Mouse (Mus musculus) C2C12 (cell line): Measurements from ENCODE around the gene Ugt1a9. TPM values are rescaled to one million over a fixed set of nuclear protein-coding genes. Genes with fewer than 3 reads are reported as not detected.
"Not testable (repeated sequence)": the region's sequence is repeated elsewhere in the genome, so short reads cannot be mapped to it uniquely, and the experiment has no call there.

Source experiments
- H3K27me3 ChIP-seq: one replicate; pipeline ENCODE4 v1.6.1; 2011; ENCODE audit not compliant: control insufficient read depth, insufficient read depth, insufficient read length
- H3K36me3 ChIP-seq: one replicate; pipeline ENCODE4 v1.6.1; 2011; ENCODE audit not compliant: control insufficient read depth, insufficient read depth
- H3K4me3 ChIP-seq: one replicate; pipeline ENCODE4 v1.5.1; 2011; ENCODE audit warnings: mild to moderate bottlenecking, control low read depth; ENCODE audit not compliant: poor library complexity, insufficient read depth, severe bottlenecking
- H3K79me2 ChIP-seq: one replicate; pipeline ENCODE4 v1.6.1; 2011; ENCODE audit not compliant: control insufficient read depth, insufficient read depth
- H3K79me3 ChIP-seq: one replicate; pipeline ENCODE4 v1.6.1; 2011; ENCODE audit warnings: low read depth, control low read depth
- H3ac ChIP-seq: one replicate; pipeline ENCODE3; 2011; ENCODE audit warnings: low read depth; ENCODE audit not compliant: control insufficient read depth, insufficient read length
- CEBPB ChIP-seq: IDR thresholded peaks from one replicate; pipeline ENCODE4 v1.6.1; 2011; ENCODE audit warnings: low read depth, mild to moderate bottlenecking, control low read depth, moderate library complexity
- CTCF ChIP-seq: IDR thresholded peaks from one replicate; pipeline ENCODE4 v1.5.1; 2011; ENCODE audit not compliant: control insufficient read depth, insufficient read depth, insufficient read length
- FOSL1 ChIP-seq: IDR thresholded peaks from one replicate; pipeline ENCODE4 v1.8.0; 2011; ENCODE audit warnings: mild to moderate bottlenecking, low read length; ENCODE audit not compliant: poor library complexity, insufficient read depth, severe bottlenecking
- MAX ChIP-seq: IDR thresholded peaks from one replicate; pipeline ENCODE4 v1.6.1; 2011; ENCODE audit warnings: mild to moderate bottlenecking, control low read depth
- MYOD1 ChIP-seq: IDR thresholded peaks from one replicate; pipeline ENCODE4 v1.6.1; 2011; ENCODE audit warnings: low read depth; ENCODE audit not compliant: control insufficient read depth, insufficient read length
- MYOG ChIP-seq: IDR thresholded peaks from one replicate; pipeline ENCODE4 v1.6.1; 2011; ENCODE audit not compliant: control insufficient read depth, insufficient read length; ENCODE audit errors: extremely low read depth
- USF1 ChIP-seq: IDR thresholded peaks from one replicate; pipeline ENCODE4 v1.6.1; 2011; ENCODE audit warnings: low read depth, mild to moderate bottlenecking, control low read depth, moderate library complexity
- polyA plus RNA-seq: library from polyadenylated mRNA; unstranded; fragments of >200 nt; fragmentation: generic; extraction: Trizol; gene quantifications from one replicate; pipeline ENCODE4 v1.2.1, GENCODE M21; 2012; ENCODE audit warnings: missing spikeins

Gene Ugt1a9
- polyA plus RNA-seq, 1 experiment = not detected

DNA sequence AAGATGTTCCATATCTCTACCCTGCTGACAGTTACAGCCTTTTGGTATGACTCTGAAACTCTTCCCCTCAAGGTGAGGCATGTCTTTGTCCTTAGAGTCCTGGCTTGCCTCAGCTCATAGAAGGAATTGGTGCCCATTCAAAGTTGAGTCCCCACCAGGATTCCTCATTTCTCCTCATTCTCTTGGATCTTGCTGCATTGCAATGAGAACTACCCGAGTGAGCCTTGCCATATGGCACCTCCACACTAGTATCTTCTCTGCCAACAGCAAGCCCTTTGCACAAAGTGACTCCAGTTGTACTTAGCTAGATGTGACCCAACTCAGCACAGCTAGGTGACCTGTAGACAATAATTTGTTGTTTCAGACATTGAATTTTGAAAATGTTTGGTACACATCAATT, 153.0 kb downstream of the Ugt1a9 start:
- Histone ChIP-seq H3K79me2 (no peaks in the 10 kb centered on the region), H3K27me3 (no peaks in the 10 kb centered on the region), H3K36me3 (no peaks in the 10 kb centered on the region), H3ac (no peak overlapping the region), H3K4me3 (no peak overlapping the region), H3K79me3 (no peaks in the 10 kb centered on the region)
- TF ChIP-seq MYOD1 (no peak), FOSL1 (no peak), USF1 (no peak), MAX (no peak), CTCF (no peak), MYOG (no peak), CEBPB (no peak)

DNA sequence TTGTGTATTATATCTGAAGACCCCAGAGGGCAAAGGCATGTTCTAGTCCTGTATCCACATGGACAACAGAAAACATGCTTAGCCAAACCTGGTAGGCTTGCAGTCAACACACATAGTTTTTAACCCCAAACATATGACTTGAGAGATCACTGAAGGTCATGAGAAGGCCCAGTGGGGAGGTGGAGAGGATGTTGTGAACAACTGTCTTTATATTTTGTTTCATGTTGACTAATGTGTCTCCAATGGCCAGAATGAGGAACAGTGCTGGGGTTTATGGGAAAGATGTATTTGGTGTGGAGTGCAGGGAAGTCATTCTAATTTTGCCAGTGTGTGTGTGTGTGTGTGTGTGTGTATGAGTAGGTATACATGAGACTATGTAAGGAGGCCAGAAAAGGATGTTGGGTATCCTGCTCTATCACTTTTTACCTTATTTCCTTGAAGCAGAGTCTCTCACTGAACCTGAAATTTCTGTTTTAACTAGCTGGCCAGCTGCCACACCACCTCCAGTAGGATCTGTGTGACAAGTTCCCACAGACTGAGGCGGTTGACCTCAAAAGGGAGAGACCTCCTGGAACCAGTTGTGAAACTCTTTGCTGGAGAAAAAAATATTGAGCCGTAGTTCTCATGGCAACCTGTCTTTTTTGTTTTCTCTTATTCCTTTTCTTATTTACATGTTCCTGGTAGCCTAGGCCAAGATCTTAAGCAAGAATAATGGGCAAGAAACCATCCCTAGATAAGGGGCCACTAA, 153.6 kb downstream of the Ugt1a9 start:
- no peak overlapping the region for H3ac ChIP-seq
- no peaks in the 10 kb centered on the region for H3K79me3 ChIP-seq
- TF ChIP-seq FOSL1 (no peak), USF1 (no peak), MYOD1 (no peak), CEBPB (no peak), MAX (no peak), CTCF (no peak), MYOG (no peak)
- no peak overlapping the region for H3K4me3 ChIP-seq
- no peaks in the 10 kb centered on the region for H3K79me2 ChIP-seq
- H3K27me3 ChIP-seq = no peaks in the 10 kb centered on the region
- no peaks in the 10 kb centered on the region for H3K36me3 ChIP-seq

DNA sequence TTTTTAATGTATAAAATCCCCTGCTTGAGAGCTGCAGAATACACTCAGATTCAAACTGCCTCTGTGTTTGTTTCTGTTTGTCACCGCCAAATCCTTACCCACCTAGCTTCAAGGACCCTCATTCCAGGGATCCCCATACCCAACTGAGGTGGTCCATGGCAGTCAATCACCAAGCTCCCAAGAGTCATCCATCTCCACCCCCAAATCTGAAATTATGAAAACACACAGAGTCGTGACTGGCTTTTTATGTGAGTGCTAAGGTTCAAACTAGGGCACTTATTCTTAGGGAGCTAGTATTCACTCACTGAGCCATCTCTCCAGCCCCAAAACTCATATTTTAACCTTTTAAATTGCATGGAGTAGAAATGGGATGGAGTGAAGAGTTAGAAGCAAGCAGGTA, 154.7 kb downstream of the Ugt1a9 start:
- not testable (repeated sequence) for H3K79me3 ChIP-seq, H3K79me2 ChIP-seq, H3K4me3 ChIP-seq, H3K27me3 ChIP-seq, H3K36me3 ChIP-seq, H3ac ChIP-seq

DNA sequence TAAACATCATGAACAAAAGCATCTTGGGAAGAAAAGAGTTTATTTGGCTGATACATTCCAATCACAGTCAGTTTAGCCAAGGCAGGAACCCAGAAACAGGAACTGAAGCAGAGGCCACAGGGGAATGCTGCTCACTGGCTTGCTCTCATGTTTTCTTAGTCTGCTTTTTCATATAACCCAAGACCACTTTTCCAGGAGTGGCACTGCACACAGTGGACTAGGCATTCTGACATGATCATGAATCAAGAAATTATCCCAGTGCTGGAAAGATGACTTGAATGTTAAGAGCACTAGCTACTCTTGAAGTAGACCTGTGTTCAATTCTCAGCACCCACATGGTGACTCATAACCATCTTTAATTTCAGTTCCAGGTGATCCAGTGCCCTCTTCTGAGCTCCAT, 155.1 kb downstream of the Ugt1a9 start:
- Histone ChIP-seq H3K79me2 (no peaks in the 10 kb centered on the region), H3K36me3 (no peaks in the 10 kb centered on the region), H3K27me3 (peaks cover 9% of the 10 kb centered on the region), H3K79me3 (no peaks in the 10 kb centered on the region), H3K4me3 (no peak overlapping the region), H3ac (no peak overlapping the region)
- no peak for TF ChIP-seq MAX

DNA sequence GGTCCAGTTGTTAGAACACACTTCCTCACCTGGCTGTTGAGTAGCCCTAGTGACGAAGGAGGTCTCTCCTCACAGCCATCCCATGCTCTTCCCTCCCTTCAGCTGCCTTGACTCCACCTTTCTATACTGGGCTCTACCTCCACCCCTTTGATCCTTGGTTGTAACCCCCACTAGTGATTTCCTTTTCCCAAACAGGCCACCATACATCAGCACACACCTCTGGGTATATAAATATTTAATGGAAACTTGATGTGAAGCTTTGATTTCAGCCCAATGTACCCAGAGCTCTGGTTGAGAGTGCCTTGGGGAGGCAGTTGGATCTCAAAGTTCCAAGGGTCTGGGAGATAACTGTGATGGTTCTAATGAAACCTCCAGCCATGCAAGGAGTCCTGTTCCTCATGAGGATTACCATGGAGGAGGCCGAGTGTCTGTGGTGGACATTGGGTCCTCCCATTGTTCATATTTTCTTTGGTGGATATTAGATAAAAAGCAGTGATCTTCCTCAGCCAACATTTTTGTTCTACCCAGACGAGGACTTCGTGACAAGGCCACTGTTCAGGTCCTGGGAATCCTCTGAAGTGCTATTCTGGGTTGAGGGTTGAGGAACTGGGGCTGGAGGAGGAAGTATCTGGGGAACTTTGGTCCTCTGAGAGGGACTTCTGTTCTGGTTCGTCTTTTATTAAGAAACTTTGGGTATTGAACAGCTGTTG, 156.2 kb downstream of the Ugt1a9 start, which contains the start of gene Mroh2a:
Gene Mroh2a (plus strand): TSS at position 317 of the 710 bp plus-strand sequence.
- H3ac ChIP-seq = no peak within 1 kb of the TSS
- no peak for TF ChIP-seq MYOD1
- no peak for TF ChIP-seq FOSL1
- no peaks in the 10 kb centered on the region for H3K36me3 ChIP-seq
- peaks cover 10% of the 10 kb centered on the region for H3K27me3 ChIP-seq
- no peaks in the 10 kb centered on the region for H3K79me2 ChIP-seq
- no peak within 1 kb of the TSS for H3K4me3 ChIP-seq
- no peaks in the 10 kb centered on the region for H3K79me3 ChIP-seq

- Histone ChIP-seq H3K27me3 (peaks cover 15% of the 10 kb centered on the region), H3K79me2 (no peaks in the 10 kb centered on the region), H3K79me3 (no peaks in the 10 kb centered on the region), H3K4me3 (no peak overlapping the region), H3K36me3 (no peaks in the 10 kb centered on the region), H3ac (no peak overlapping the region)
- TF ChIP-seq CEBPB (no peak), MYOD1 (no peak), MYOG (no peak), CTCF (no peak), FOSL1 (no peak), USF1 (no peak), MAX (no peak)
Measured at GRCm38 (mm10) chr1:88227482-88227881, 156.9 kb downstream of the Ugt1a9 start.
